Mouse (Mus musculus) T-helper 17 cell (primary cell): ENCODE measurements around the gene Olfr1245.
"Not testable (repeated sequence)": the region's sequence is repeated elsewhere in the genome, so short reads cannot be mapped to it uniquely, and the experiment has no call there.

ENCODE experiments used
- in situ Hi-C, 2 experiments: fragments of 300-600 bp; cut with MboI, MseI; formaldehyde crosslinking; loops; 1 replicate in 1 of 2; 2 replicates in 1 of 2; pipeline ENCODE4 v1.15.1; 2025; ENCODE audit warnings: high pct_unique_total_duplicates in 2 of 2

The Olfr1245 gene

GRCm38 (mm10) chr2:89578347-89578746 is at the start of gene Olfr1245:
Olfr1245 (minus strand) TSS chr2:89578447.
- in situ Hi-C loops, result no loop called here

- in situ Hi-C loops, result not testable (repeated sequence)
Measured at GRCm38 (mm10) chr2:89618145-89618544, 39.9 kb upstream of the Olfr1245 start, which contains the start of gene Olfr1248. Olfr1248 (minus strand) TSS chr2:89618245.

GRCm38 (mm10) chr2:89614030-89614429 is 35.8 kb upstream of the Olfr1245 start, which contains the start of gene Olfr1247:
Olfr1247 (minus strand) TSS chr2:89614130.
- in situ Hi-C loops, result no loop called here

GRCm38 (mm10) chr2:89593057-89593456 is 14.8 kb upstream of the Olfr1245 start, which contains the start of gene Olfr1246:
Olfr1246 (minus strand) TSS chr2:89593157.
- in situ Hi-C loops, result no loop called here

GRCm38 (mm10) chr2:89562706-89563105 is 15.5 kb downstream of the Olfr1245 start:
- in situ Hi-C loops, result not testable (repeated sequence)

- in situ Hi-C loops, result no loop called here
Measured at GRCm38 (mm10) chr2:89544516-89544915, 33.7 kb downstream of the Olfr1245 start.

GRCm38 (mm10) chr2:89539923-89540322 is 38.3 kb downstream of the Olfr1245 start:
- in situ Hi-C loops, result no loop called here

- in situ Hi-C loops, result no loop called here
Measured at GRCm38 (mm10) chr2:89531387-89531786, 46.9 kb downstream of the Olfr1245 start, which contains the start of gene Olfr1243. Olfr1243 (minus strand) TSS chr2:89531487.
